Mouse (Mus musculus) ovary, postnatal 36 days (tissue): ENCODE measurements at regions not wholly inside any gene's neighbourhood (a gene's known extent, or its start where the extent isn't known, plus 50 kb on each side); places are given as distances from the start of the nearest gene placed in this dataset.
A peak's percentile ranks its signal among the peaks of the same experiment; 100 is the strongest.

Experiments used
- DNase-seq: peaks from one replicate; pipeline ENCODE4 v3.0.0; 2022; ENCODE audit warnings: low spot score, mixed read lengths

- DNase-seq, result no peak
Measured at GRCm38 (mm10) chr2:27590511-27590910, 75.6 kb downstream of the Wdr5 start.

GRCm38 (mm10) chr2:27591668-27592067 lies 76.7 kb downstream of the Wdr5 start:
- DNase-seq, result no peak

- peak; percentile 54 for DNase-seq
Measured at GRCm38 (mm10) chr2:27593338-27593737, 78.4 kb downstream of the Wdr5 start.

- no peak for DNase-seq
Measured at GRCm38 (mm10) chr2:27595251-27595650, 80.3 kb downstream of the Wdr5 start.

GRCm38 (mm10) chr2:27596217-27596616 lies 80.0 kb upstream of the Rxra start:
- DNase-seq, result peak; percentile 64

GRCm38 (mm10) chr2:27596966-27597365 lies 79.3 kb upstream of the Rxra start:
- peak; percentile 66 for DNase-seq

- no peak for DNase-seq
Measured at GRCm38 (mm10) chr2:27597901-27598300, 78.3 kb upstream of the Rxra start.

GRCm38 (mm10) chr2:27599061-27599768 lies 77.0 kb upstream of the Rxra start:
- DNase-seq, result peak; percentile 57

GRCm38 (mm10) chr2:27599769-27600167 lies 76.5 kb upstream of the Rxra start:
- DNase-seq, result no peak

GRCm38 (mm10) chr2:27603333-27603732 lies 72.9 kb upstream of the Rxra start:
- no peak for DNase-seq

GRCm38 (mm10) chr2:27604588-27604987 lies 71.7 kb upstream of the Rxra start:
- peak; percentile 26 for DNase-seq

GRCm38 (mm10) chr2:27606816-27607215 lies 69.4 kb upstream of the Rxra start:
- DNase-seq, result no peak

- DNase-seq, result no peak
Measured at GRCm38 (mm10) chr2:27621741-27622140, 54.5 kb upstream of the Rxra start.

- DNase-seq, result no peak
Measured at GRCm38 (mm10) chr2:27624656-27625366, 51.4 kb upstream of the Rxra start.
